Mouse (Mus musculus) spleen, adult 18-20 months (tissue): ENCODE measurements at regions not wholly inside any gene's neighbourhood (a gene's known extent, or its start where the extent isn't known, plus 50 kb on each side); places are given as distances from the start of the nearest gene placed in this dataset.
"Not testable (repeated sequence)": the region's sequence is repeated elsewhere in the genome, so short reads cannot be mapped to it uniquely, and the experiment has no call there.

Source experiments
- DNase-seq, 2 experiments: peaks; one replicate each; pipeline ENCODE4 v3.0.0; 2022; ENCODE audit warnings: mixed read lengths in 2 of 2

DNA sequence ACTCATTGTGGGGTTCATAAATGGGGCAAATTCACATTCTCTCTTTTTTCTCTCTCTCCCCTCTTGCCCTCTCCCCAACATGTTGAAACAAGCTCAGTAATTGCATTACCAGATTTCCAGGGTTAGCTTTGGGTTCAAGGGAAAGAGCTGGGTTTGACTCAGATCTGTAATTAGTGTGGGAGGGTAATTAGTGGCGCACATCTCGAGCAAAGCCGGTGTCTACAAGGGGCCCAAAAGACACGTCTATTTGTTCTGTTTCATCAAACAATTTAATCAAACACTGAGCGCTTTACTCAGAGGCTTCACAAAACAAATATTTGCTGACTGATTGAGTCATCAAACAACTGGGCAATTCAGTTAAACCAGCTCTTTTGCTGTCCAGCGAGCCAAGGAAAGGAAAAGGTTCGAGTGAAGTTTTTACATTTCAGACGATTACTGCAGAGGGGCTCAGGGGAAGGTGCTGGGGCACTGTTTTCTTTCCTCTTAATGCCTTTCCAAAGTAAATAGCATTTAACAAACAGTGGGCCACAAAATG is 193.6 kb upstream of the Six2 start:
- no peak for DNase-seq

DNA sequence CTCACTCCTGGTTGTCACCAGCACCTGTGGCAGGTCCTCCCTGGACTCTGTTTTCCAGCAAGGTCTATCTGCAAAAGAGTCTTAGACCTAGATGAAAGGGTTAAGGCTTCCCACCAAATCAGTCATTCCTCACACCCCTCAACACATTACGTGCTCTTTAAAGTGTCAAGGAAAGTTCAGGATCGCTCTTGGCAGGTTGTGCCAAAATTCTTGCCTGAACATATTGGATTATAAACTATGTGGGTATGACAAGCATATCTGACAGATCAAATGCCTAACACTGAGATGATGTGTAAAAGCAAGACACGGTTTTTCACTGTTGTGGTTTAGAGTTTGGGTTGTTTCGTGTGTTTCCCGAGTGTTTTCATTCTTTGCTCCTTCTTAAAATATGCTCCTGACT is 193.0 kb upstream of the Six2 start:
- no peak for DNase-seq

DNA sequence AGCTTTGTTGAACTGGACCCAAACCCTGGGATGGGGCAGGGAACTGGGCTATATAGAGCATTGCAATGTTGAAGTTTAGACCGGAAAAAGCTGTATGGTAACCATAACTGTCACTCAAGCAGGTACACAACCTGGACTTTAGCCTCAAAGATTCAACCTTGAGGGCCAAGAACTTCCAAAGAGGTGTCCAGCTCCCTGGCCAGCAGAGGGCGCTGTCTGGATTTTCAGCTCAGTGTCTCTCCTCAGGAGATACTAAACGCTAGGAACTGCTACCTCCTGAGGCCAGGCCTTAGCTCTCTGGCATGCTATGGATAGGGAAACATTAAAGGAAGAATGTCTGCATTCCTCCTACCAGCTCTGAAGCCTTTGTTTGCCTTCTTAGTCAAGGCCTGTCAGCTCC is 189.4 kb upstream of the Six2 start:
- peak in 1 of 2 experiments; percentile 40 for DNase-seq

DNA sequence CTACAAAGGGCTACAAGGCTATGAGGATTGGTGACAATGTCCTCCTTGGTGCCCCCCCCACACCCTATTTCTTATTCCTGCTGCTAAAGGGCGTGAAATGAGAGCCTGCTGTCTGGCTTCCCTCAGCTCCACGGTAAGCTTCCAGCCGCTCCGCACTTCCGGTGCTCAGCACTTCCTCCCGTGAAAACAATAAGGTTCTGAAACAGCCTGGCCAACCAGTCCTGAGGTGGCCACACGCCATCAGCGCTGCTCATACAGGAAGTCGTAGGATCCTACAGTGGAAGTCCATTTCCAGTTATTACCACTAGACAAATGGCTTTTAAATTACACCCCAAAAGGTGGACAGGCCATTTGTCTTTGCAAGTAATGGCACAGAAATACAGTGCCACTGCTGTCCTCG is 188.8 kb upstream of the Six2 start:
- DNase-seq, result no peak

DNA sequence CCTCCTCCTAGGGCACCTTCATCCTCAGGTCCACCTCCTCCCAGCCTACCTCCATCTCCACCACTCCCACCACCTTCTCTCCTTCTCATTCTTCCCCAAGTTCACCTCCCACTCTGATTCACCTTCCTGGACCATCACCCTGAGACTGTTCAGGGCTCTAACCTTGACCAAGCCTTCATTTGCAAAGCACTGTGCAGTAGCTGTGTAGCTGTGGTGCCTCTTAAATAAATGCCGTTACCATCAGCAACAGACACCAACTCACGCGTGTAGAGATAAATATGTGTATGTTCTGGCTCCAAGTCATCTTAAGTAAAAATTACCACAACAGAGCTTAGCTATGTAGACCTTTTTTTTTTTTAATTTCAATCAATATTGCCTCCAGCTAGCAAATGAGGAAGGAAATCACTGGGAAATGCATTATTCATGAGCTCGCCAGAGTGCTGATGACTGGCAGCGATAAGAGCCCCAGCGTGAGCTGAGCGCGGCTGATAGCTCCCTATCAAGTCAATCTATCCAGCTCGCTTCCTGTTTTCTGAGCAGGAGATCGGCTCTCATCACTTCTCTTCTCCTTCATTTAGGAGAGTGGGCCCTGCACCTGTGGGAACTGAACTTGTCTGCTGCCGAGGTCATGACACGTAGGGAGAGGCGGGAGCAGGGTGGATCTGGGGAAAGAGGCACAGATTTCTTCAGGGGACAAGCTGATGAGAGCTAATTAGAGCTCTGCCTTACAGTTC is 185.9 kb upstream of the Six2 start:
- no peak for DNase-seq

DNA sequence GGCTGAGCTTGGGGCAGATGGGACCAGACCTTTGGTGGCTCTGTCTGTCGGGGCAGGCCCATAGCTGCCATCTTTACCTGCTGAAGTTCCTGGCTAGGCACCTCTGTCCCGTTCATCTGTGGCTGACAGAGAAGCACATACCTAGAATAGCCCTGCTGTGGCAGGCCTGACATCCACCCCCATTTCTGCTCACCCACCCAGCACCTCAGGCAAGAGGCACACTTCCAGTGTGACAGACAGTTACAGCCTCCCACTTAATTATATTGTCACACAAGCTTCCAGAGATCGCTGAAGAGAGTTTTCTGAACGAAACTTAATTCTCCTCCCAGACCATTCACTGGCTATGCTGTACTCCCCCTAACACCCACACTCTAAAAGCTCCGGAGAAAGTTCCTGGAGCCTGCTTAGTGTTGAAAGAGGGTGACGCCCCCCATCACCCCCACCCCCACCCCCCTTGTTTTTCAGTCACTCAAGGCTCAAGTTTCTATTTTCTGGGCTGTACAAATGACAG is 184.9 kb upstream of the Six2 start:
- DNase-seq, result no peak

DNA sequence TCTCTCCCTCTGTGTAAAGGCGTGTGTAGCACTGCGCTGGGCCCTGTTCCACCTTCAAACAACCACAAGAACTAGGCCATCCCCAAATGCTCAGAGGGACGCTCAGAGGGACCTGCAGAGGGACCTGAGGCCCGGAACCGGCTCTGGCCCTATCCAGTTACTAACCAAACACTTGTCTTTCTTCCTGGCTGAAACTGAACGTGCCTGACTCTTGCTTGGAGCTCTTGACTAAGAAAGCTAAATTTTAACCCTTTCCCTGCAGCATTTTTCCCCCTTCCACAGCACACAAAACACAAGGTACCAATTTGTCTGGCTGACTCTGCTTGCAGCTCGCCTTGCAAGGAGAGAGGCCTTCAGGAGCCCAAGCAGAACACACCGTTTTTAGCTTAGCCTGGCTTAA is 182.3 kb upstream of the Six2 start:
- DNase-seq, result no peak

DNA sequence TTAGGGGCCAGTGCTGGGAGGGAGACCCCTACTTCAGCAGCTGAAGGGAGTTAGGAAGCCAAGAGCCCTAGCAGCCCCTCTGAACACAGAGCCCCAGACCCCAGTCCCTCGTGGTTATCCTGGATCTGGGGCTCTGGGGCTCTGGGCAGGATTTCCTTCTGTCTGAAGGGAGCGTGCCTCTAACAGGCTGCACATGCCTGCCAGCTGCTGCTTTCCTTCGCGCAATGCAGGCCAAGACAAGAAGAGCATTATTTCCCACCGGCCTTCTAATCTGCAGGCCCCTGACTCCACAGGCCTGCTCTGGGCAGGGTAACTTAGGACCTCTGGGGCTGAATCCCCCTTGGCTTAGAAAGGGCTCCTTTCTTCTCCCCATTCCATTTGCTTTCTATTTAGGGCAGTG is 181.1 kb upstream of the Six2 start:
- no peak for DNase-seq

DNA sequence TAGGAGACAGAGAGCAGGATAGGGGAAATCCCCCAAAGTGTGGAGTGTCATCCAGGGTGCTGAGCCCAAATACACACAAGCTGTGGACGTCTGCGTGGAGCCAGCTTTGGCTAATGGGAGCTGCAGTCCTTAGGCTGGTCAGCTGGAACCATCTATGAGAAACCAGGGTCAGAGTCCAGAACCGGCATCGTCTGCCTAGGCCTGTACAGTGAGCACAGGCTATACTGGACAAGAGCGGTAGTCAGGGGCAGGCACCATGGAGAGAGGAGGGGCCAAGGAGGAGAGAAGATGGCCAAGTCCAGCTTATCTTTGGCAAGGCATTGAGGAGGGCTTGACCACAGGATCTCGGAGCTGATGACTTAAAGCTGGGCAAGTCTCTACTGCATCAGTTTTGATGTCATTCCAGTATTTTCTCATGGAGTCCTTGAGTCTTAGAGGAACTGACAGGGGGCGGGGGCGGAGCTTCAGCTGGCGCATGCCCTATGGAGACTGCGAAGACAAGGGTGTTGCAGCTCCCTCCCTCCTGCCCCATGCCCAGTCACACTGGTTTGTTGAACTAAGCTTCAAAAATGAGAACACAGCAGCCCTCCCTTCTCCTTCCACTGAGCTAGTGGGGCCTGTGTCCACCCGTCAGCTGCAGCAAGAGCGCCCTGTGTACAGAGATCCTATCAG is 180.0 kb upstream of the Six2 start:
- no peak for DNase-seq

DNA sequence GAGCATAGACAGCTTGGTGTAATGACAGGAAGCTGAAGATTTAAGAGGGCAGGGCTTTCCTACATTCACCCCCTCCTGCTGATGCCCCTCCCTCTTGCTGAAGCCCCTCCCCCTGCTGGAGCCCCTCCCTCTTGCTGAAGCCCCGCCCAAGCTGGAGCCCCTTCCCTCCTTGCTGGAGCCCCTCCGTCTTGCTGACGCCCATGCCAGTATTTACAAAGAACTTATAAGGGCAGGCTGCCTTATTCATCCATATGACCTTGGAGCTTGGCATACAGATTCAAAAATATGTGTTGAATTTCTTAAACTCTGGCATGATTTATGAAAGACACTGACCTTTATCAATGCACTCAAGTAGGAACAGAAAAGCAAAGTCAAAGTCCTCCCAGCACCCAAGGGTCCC is 178.5 kb upstream of the Six2 start:
- DNase-seq, result no peak

DNA sequence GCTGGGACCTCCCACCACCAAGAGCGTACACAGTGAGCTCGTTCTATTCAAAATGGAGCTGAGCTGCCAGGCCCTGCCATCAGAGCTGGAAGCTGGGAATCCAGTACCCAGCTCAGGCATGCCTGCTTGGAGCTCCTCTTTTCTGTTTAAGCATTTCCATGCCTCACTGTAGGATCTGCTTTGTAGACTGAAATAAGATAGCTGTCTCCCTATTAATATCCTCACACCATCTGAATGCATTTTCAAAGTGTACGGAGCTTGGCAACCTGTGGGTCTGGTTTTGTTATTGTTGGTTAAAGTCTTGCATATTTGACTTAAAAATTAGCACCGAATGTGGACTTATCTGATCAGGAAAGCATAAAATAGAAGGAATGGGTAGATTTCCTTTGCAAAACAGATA is 177.9 kb upstream of the Six2 start:
- no peak for DNase-seq

DNA sequence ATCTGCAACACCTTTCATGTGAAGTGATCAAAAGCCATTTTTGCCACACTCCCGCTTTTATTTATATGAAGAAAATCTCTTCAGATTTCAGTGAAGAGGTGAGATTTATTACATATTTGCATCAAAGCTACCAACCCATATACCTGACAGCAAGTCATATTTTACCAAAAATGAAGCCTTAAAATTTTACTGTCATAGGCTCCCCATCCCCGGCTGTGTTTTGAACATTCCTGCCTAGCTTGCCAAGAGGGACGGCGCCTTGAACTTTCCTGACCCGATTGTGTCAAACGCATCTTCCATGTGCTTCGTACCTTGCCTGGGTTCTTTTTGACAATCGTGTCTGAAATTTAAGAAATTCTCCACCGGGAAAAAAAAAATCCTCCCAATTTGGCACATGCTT is 173.3 kb upstream of the Six2 start:
- DNase-seq, result no peak

DNA sequence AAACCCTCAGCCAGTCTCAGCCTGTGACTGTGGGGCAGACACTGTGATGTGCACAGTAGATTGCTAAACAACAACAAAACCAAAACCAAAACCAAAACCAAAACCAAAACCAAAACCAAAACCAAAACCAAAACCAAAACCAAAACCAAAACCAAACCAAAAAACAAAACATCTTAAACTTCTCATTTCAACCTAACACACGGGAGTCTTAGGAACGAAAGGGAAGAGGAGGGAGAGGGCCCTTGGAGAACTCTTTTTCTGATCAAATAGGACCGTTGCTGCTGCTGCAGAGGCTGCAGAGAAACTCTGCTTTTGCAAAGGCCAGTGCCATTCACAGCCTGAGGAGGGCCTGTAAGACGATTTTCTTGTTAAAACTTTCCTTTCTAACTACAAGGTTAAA is 172.7 kb upstream of the Six2 start:
- DNase-seq, result no peak

DNA sequence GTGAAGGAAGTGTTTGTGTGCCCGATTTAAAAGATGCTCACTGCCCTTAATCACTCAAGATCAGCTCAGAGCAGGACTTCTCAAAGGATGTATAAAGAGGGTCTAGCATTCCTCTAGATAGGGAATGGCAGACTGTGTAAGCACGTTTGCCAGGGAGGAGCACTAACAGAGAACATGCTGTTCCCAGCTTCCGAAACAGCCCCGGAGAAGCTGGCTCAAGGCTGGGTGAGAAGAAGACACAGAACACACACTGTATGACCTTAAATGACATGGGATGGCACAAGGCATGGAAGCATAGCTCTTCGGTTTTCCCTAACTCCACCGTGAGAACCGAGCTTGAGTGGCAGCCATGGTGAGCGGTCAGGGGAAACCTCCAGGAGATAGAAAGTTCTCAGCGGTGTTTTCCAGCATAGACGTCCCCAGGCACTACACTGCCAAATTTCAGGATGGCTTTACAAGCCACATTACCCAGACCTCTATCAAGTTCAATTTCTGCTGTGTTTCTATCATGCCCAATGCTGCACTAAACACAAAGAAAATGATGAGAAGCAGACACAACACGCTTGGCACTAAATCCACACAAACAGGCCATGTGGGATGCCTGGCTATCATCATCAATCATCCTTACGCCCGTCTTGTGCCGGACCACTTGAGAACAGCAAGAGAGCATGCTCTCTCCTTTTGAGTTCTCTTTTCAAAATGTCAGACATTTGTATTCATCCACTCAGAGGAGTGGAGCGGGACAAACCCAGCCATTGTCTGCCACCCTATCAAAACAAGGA is 172.0 kb upstream of the Six2 start:
- DNase-seq, result no peak

DNA sequence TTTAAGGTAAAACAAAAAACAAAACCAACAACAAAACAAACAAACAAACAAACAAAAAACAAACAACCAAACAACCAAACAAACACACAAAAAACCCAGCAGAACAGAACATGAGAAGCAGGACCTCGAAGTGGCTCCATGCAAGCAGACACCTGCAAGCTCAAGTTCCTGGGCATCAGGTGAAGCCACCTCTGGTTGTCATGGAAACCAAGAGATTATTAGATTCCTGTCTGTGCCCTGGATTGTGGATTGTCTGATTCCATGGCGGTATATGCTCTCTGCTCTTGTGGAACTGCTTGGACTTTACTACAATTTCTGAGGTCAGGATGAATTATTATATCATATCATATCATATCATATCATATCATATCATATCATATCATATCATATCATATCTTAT is 170.4 kb upstream of the Six2 start:
- DNase-seq, result no peak

DNA sequence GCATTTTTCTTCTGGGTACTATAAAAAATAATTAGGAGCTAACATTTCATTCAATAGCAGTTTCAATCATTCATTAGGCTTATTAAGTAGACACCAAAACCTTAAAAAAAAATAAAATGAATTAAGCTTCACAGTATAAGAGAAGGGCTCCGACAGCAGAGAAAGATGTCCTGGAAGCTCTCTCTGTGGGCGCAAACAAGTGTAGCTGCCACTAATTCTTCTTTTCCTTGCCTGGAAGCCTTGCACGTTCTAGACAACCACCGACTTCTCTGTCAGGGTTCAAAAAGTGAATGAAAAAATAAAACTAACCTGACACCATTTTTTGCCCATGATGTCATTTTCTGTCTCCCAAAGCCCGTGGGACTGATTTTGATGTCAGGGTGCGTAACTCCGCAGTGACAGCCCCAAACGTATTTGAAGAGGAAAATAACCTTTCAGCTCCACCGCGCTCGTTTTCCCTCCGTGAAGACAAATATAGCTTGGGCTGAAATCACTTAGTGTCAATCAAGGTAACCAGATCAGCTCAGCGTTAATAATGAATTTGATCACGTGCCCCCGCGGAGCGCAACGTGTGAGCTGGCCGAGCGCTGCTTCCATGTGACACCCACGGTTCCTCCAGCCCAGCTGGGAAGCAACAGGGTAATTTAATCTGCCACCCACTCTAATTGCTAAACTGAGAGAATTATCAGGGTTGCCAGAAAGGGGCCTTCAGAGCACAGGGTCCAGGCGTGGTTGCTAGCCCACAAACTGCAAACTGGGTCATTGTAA is 169.8 kb upstream of the Six2 start:
- no peak for DNase-seq

DNA sequence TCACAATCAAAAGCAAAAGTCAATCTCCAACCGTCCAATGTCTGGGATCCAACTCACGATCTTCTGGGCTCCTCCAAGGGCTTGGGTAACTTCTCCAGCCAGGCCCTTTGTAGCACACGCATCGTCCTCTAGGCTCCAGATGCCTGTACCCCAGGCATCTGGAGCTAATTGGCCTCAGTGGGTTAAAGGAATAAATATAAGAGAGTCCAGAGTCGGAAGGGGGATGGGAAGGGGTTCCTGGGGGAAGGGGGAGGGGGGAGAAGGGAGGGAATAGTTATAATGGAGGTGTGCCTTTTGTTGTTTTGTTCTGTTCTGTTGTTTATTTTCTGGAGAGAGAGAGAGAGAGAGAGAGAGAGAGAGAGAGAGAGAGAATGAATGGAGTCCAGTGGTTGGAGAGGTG is 168.8 kb upstream of the Six2 start:
- DNase-seq, result not testable (repeated sequence)

DNA sequence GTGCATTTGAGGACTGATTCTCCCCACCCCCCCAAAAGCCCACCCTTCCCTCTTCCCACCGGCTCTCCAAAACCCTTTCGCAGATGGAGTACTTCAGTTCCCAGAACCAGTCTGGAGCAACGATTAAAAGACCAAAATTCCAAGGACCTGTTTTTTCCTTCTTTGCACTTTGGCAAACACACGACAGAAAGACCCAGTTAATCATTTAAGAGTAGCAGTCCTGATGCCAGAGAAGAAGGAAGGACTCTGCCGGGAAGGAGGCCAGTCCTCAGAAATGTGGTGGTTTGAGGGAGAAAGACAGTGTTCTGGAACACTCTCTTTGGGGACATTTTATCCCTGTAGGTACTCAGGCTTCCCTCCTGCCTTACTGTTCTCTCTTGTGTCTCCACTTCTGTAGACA is 165.1 kb upstream of the Six2 start:
- DNase-seq, result no peak

DNA sequence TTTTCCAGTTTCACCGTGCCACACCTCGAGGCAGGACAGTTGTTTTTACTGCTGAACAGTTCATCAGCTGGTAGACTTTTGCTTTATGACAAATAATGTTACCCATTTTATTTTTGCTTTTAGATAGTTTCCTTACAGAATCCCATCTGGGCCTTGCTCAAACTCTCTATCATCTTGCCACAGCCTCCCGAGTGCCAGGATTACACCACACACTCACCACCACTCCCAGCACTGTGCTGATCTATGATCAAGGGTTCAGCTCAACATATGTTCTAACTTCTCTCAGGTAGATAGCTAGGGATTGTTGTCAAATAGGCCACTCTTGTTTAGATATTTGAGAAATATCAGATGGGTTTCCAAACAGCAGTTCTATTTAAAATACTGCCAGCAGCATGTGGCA is 160.5 kb upstream of the Six2 start:
- no peak for DNase-seq

DNA sequence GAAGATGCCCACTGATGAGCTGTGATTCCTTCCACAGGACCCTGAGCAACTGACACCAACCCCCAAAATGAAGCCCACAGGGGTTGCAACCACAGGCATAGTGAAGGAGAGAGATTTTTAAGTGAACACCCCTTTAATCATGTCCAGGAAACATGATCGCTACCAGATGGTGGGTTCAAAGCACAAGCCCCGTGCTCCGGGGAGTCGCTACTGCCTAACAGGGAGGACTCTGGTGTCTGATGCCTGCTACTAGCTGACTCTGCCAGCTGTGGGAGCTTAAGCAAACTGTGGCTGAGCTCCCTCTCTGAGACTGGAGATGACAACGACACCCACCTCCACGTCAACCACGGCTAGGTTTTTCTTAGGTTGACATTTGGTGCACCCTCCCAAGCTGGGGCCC is 159.7 kb upstream of the Six2 start:
- no peak for DNase-seq

DNA sequence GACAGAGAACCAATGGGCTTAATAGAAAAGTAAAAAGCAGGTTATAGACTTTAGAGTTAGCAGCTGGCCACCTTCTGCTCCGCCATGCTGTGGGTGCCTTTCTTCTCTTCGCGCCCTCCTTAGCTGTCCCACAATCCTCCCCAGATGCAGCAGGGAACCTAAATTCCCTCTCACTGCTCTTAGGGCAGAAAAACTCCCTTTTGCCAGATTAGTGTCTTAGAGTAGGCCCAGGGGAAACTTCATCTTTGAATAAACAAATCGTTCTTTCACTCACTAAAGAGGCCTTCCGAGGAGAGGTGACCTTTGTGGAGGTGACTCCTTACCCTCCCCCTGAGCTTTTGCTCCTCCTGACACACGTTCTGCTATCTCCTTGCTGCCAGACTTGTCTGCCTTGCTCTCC is 157.0 kb upstream of the Six2 start:
- DNase-seq, result no peak

DNA sequence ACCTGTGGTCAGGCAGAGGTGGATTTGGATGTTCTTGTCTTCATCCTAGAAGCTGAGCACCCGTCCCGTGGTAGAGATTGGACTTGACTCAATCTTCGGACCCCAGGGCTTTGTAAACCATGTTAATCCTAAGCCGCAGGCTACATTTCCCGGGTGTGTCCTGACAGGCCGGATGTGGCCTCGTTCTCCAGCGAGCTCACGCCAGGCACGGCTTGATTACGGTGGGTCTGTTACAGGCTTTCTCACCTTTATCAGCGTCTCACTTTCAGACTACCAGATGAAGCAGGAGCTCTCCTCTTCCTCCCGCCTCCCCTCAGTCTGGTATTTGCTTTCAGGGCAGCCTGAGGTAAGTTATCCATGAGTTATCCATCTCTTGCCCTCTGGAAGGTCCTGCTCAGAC is 156.4 kb upstream of the Six2 start:
- no peak for DNase-seq

DNA sequence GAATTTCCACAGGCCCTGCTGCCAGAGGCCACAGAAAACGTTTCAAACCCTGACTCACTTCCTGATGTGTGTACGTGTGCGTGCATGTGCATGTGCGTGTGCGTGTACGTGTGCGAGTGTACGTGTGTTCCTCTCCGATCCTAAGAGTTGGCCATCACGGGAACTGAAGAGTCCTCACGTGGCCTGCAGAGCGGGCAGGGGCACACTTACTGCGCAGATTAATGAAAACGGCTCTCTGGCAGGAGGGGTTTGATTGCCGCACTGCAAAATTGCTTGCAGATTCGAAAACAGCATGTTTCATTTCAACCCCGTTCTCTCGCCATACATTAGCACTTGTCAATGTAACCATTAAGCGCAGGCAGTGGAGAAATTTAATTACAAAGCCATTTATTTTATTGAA is 135.0 kb upstream of the Six2 start:
- DNase-seq, result no peak
